Mouse (Mus musculus): Measurements from ENCODE around the gene Yod1. TPM values are rescaled to one million over a fixed set of nuclear protein-coding genes. Genes with fewer than 3 reads are reported as not detected.

Yod1 gene
- total RNA-seq, 2 experiments from 2014 or later: 16.0 to 17.2 TPM

DNA sequence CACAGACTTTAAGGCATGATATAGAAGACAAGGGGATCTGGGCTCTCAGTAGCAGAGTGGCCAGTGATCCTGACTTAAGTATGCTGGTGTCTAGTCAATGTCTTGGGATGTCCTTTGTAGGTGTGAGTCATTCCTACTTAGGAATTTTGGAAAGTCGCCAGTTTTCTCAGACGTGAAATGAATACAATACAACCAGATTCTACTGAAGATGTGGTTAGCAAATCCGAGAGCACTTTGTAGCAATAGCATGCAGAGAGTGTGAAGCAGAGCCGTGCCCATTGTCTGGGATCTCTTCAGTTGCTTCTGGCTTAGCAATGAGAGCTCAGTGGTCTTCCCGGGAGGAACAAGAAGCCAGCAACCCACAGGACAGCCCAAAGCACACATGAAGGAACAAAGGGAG lies 17.3 kb downstream of the Yod1 start:
- no peak overlapping the region for H3K4me3 ChIP-seq
- intact Hi-C loops (cut with DNase I): no loop called here
- TF ChIP-seq CTCF (IDR thresholded peaks at IDR 0.05): no peak
- no peak overlapping the region for H3K27ac ChIP-seq
- DNase-seq (ENCODE audit: extremely low spot score in 1 of 2, low spot score in 2 of 2): peak in 1 of 2 experiments; percentile 3

DNA sequence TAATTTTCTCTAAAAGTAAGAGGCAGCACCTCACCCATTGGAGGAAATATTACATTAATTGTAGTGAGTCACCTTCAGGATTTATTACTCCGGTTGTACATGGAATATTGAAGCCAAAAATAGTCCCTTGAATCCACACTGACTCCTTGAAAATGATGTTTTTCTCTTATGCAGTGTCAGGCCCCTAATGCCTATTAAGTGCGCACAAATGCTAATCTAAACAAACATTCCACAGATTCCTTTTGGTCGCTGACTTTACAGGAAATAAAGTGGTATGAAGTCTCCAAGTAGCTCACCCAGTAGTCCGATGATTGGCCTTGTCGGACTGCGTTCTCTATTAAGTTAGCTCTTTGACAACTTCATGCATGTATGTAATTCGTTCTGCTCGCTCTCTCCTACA lies 17.7 kb downstream of the Yod1 start:
- Histone ChIP-seq H3K4me3 (no peak overlapping the region), H3K27ac (no peak overlapping the region)
- no peak for TF ChIP-seq CTCF (IDR thresholded peaks at IDR 0.05)
- intact Hi-C loops (cut with DNase I): no loop called here
- no peak for DNase-seq (ENCODE audit: extremely low spot score in 1 of 2, low spot score in 2 of 2)

DNA sequence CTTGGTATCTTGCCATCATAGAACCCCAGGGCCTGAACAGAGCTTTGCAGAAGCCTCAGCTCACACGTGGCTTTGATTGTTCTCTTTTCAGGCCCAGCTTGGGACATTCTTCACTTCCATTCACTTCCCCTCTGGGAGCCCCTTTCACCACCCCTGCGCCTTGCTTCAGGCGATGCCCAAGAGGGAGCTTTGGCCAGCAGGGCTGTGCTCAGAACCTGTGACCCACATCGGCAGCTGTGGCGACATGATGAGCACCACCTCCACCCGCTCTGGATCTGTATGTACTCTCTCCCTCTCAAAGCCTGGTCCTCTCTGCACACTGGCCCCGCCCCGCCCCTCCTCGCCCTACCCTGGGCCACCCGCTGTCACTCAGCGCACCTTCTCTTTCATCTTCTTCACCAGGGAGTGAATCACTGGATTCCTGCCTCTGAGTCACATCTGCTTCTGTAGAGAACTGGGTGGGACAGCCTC lies 20.3 kb downstream of the Yod1 start:
- DNase-seq (ENCODE audit: extremely low spot score in 1 of 2, low spot score in 2 of 2): no peak
- no peak for TF ChIP-seq CTCF (IDR thresholded peaks at IDR 0.05)
- intact Hi-C loops (cut with DNase I): no loop called here
- Histone ChIP-seq H3K4me3 (no peak overlapping the region), H3K27ac (no peak overlapping the region)

DNA sequence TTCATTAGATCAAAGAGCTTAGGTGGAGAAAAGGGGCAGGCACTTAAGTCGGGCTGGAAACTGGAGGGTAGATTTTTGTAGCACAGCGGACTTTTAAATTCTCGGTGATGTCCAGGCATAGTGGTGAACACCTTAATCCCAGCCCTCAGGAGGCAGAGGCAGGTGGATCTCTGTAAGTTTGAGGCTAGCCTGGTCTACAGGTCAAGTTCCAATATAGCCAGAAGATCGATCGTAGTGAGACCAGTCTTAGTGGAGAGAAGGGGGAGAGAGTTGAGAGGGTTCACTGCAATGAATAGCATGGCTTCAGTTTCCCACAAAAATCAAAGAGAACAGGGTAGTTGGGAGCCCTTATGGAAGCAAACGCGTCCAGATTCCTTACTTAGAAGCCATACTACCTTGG lies 20.8 kb downstream of the Yod1 start:
- H3K4me3 ChIP-seq: no peak overlapping the region
- TF ChIP-seq CTCF (IDR thresholded peaks at IDR 0.05): no peak
- intact Hi-C loops (cut with DNase I): no loop called here
- H3K27ac ChIP-seq: no peak overlapping the region
- no peak for DNase-seq (ENCODE audit: extremely low spot score in 1 of 2, low spot score in 2 of 2)

DNA sequence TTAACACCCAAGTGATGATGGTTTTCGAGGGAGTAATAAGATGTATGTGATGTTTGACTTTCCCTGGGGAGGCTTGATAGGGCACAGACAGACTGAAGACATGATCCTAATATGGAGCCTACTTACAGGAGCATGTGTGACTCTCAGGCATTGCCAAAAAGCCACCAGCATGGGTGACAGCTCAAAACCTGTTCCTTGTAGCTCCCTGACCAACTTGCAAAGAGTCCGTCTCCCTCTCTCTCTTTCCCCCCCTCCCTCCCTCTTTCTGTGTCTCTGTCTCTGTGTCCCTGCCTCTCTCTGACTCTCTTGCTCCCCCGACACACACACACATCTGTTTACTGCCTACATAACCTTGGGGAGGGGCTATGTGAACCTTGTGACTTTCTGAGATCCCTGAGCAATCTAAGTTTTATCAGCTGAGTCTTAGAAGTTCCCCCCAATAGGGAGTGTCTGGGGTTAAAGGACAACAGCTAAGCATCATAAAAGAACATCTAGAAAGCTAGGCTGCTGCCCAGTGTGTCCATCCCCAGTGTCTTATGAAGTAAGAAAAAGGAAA lies 21.5 kb downstream of the Yod1 start:
- TF ChIP-seq CTCF (IDR thresholded peaks at IDR 0.05): no peak
- intact Hi-C loops (cut with DNase I): no loop called here
- H3K27ac ChIP-seq: no peak overlapping the region

DNA sequence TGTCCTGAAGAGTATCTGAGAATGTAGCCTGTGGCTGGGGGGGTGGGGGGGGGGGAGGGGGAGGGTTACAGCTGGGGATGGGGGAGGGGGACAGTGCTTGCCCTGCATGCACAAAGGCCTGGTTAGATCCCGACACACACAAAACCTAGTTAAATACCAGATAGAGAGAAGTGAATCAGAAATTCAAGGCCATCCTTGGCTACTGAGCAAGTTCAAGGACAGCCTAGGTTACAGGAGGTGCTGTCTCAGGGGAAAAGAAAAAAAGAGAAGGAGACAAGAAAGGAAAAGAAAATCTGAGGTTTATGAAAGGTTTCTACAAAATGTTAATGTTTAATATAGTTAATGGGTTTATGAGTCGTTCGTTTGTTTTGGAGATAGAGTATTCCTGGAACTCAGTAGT lies 22.5 kb downstream of the Yod1 start:
- no peak for TF ChIP-seq CTCF (IDR thresholded peaks at IDR 0.05)
- H3K27ac ChIP-seq: no peak overlapping the region
- DNase-seq (ENCODE audit: extremely low spot score in 1 of 2, low spot score in 2 of 2): no peak
- intact Hi-C loops (cut with DNase I): no loop called here
- no peak overlapping the region for H3K4me3 ChIP-seq

More for the DNA sequence above, 21.5 kb downstream of the Yod1 start:
- no peak overlapping the region for H3K4me3 ChIP-seq
- no peak for DNase-seq (ENCODE audit: extremely low spot score in 1 of 2, low spot score in 2 of 2)

DNA sequence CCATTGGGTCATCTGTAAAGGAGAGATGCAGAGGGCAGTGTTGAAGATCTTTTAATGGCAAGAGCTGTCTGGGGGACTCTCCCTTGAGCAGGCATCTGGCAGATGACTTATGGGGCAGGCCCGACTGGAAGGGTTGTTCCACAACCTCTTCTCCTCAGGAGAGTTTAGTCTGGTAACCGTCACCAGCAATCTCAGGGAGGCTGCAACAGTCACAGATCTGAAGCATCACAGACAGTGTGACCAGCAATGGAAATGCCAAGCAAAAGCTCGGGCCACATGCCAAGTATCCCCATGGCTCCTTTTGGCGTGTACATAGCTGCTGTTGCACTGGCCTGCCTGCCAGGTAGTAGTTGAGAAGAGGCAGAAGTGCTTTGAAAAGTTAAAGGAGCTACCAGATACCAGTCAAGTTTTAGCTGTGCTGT lies 23.1 kb downstream of the Yod1 start:
- intact Hi-C loops (cut with DNase I): no loop called here
- no peak for DNase-seq (ENCODE audit: extremely low spot score in 1 of 2, low spot score in 2 of 2)
- no peak overlapping the region for H3K4me3 ChIP-seq
- TF ChIP-seq CTCF (IDR thresholded peaks at IDR 0.05): no peak
- no peak overlapping the region for H3K27ac ChIP-seq

DNA sequence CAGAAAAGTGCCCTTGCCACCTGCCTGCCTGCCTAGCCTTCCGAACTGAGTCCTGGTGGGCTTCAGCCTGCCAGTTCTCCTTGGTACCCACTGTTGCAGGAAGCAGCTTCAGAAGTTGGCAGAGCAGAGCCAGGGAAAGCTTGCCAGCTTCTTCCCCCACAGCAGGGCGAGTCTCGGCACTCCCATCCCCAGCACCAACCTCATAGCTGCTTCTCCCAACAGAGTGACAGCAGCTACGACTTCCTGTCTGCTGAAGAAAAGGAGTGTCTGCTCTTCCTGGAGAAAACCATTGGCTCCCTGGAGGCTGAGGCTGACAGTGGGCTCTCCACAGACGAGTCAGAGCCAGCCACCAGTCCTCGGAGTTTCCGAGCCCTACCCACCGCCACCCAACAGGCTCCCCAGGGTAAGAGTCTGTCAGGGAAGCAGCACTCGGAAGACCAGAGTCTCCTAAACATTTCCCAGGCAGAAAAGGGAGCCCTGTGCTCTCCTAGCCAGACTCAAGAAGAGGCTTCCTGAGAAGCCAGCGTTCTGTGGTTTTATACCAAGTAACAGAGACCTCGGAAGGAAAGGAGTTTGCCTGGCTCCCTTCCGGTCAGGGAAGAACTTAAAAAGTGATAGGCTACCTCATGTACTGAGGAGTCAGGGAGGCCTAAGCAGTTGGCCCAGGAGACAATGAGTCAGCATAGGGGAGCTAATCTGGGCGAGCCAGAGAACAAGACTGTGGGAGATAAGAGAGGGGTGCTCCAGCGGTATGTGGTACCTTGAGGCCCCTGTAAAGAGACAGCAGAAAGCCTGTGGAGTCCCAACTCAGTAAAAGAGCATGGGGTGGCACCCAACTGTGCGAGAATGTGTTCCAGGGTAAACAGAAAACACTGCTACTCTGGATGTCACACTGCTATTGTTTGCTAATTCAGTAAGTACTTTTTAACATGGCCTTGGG lies 23.9 kb downstream of the Yod1 start:
- peak; percentile 25 to 43 for DNase-seq (ENCODE audit: extremely low spot score in 1 of 2, low spot score in 2 of 2)
- intact Hi-C loops (cut with DNase I): no loop called here
- Histone ChIP-seq H3K4me3 (no peak overlapping the region), H3K27ac (0 out of 2 replicates have a peak overlapping the region, but pooled peaks have one; percentile 6)
- TF ChIP-seq CTCF (IDR thresholded peaks at IDR 0.05): no peak

DNA sequence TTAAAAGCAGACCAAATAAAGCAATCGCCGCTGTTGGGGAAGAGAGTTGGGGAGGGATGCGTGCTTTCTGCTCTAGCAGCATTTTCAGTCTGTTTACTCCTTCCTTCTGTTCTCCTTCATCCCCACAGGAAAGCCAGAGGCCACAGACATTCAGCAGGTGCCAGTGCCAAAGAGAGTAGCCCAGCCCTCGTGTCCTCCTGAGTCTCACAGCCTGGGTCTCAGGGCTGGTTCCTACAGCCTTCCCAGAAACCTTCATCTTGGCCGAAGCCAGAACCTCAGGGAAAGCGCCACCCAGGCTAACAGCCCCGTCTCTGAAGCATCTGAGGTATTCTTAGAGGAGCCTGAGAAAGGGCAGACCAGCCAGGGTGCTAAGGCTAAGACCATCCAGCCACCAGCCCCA lies 25.1 kb downstream of the Yod1 start:
- no peak for DNase-seq (ENCODE audit: extremely low spot score in 1 of 2, low spot score in 2 of 2)
- no peak for TF ChIP-seq CTCF (IDR thresholded peaks at IDR 0.05)
- Histone ChIP-seq H3K27ac (no peak overlapping the region), H3K4me3 (no peak overlapping the region)
- intact Hi-C loops (cut with DNase I): no loop called here

DNA sequence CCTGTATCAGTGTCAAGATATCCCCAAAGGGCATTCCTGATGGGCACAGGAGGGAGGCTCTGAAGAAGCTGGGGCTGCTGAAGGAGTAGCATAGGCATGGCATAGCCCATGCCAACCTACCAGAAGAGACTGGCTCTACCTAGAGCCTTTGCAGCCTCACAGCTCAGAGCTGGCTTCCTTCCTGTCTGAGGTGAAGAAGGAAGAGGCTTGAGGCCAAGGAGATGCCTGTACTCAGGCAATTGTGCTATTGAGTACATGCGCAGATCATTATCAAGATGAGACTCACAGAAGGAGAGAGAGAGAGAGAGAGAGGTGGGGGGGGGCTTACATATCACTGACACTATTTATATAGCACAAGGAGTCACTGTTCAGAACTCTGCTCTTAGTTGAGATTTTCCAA lies 26.6 kb downstream of the Yod1 start:
- no peak for TF ChIP-seq CTCF (IDR thresholded peaks at IDR 0.05)
- DNase-seq (ENCODE audit: extremely low spot score in 1 of 2, low spot score in 2 of 2): no peak
- intact Hi-C loops (cut with DNase I): no loop called here
- Histone ChIP-seq H3K27ac (no peak overlapping the region), H3K4me3 (no peak overlapping the region)

DNA sequence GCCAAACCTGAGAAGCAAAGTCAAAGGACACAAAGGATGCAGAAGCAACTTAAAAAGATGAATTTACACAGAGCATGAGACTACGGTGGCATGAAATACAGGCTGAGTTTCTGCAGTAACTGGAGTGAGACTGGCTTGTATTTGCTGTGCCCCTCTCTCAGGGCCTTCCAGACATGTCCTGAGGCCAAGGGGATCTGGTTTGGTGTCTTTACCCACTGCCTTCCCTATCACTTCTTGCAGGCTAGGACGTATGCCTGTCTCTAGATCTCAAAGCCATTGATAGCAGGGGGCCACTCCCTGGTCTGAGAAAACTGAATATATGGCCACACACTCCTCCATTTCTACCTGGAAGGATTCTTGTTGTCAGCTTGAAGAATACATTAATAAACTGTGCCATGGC lies 27.1 kb downstream of the Yod1 start:
- Histone ChIP-seq H3K27ac (no peak overlapping the region), H3K4me3 (no peak overlapping the region)
- no peak for TF ChIP-seq CTCF (IDR thresholded peaks at IDR 0.05)
- intact Hi-C loops (cut with DNase I): no loop called here
- DNase-seq (ENCODE audit: extremely low spot score in 1 of 2, low spot score in 2 of 2): no peak

DNA sequence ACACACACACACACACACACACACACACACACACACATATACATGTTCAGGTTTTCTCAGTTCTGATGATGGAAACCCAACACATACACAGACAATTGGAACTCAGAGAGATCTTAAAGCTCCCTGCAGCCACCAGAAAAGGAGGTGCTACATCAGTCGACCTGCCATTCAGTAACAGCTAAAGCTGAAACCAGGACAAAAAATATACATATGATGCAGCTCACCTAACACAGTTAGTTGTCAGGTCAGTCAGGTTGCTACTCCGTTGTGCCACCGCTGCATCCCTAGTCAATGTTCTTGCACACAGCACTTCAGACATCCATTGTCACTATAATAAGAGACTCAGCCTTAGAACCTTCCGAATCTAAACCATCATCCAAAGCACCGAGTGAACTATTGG lies 27.8 kb downstream of the Yod1 start:
- Histone ChIP-seq H3K4me3 (no peak overlapping the region), H3K27ac (no peak overlapping the region)
- intact Hi-C loops (cut with DNase I): no loop called here
- TF ChIP-seq CTCF (IDR thresholded peaks at IDR 0.05): no peak
- DNase-seq (ENCODE audit: extremely low spot score in 1 of 2, low spot score in 2 of 2): no peak
